Mouse (Mus musculus) CD4-positive, CD25-positive, alpha-beta regulatory T cell, adult 2 months (primary cell): ENCODE measurements at regions not wholly inside any gene's neighbourhood (a gene's known extent, or its start where the extent isn't known, plus 50 kb on each side); places are given as distances from the start of the nearest gene placed in this dataset.
A peak's percentile ranks its signal among the peaks of the same experiment; 100 is the strongest.

ENCODE experiments used
- DNase-seq: peaks from one replicate; pipeline ENCODE4 v3.0.0-alpha.2; 2012; ENCODE audit warnings: low read depth, low spot score

DNA sequence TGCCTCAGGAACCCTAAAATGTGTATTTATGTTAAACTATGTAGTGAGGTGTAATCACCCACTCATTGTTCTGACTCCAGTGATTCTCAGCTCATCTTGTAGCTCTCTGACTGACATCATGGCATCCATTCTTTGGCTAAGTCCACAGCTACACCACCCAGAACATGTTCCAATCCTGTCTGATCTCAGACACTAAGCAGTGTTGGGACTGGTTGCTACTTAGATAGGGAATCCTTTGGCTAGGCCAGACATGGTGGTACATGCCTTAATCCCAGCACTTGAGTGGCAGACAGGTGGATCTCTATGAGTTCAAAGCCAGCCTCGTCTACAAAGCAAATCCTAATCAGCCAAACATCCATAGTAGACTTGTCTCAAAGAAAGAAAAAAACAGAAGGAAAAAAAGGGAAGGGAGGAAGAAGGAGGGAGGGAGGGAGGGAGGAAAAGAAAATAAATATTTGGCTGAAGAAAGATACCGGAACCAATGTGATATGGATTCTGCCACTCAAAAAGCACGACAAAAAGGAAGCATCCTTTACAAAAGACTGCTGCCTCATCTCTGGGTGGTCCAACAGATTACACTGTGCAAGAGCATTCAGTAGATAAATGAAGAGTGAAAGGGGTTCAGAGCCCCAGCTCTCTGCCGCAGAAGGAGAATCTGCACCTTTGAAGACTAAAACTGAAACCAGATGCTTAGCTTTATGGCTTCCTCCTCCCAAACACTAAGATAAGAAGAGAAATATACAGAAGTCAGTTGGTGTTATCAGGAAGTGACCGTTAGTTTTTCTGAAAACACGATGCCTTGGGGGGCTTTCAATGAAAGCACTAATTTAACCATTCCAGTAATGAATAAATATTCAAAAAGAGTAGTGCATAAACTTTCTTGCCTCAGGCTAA lies 51.5 kb upstream of the Med13 start:
- peak; percentile 28 for DNase-seq

DNA sequence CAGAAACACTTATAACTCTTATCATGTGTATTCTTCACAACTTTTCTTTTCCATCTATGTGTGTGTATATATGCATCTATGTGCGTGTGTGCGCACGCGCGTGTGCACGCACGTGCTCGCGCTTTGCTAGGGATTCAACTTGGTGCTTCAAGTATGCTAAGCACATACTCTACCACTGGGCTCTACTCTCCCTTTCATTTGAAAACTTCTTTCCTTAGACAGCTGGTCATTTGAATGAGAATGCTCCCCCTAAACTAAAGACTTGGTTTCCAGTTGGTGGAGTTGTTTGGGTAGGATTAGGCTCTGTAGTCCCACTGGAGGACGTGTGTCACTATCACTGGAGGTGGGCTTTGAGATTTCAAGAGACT lies 52.2 kb upstream of the Med13 start:
- DNase-seq: no peak

DNA sequence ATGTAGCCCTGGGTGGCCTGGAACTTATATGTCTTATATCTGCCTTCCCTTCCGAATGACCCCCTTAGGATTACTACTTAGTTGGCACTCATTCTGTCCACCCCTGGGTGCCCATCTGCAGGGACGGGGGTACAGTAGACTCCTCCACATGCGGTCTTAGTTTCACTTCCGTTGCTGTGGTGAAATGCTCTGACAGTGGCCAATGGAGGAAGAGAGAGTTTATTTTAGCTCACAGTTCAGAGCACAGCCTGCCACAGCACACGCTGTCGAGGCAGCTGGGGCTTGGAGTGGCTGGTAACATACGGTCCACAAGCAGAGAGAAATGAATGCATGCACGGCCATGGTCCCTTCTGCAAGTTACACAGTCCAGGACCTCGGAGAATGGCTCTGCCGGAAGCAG lies 53.1 kb upstream of the Med13 start:
- no peak for DNase-seq

DNA sequence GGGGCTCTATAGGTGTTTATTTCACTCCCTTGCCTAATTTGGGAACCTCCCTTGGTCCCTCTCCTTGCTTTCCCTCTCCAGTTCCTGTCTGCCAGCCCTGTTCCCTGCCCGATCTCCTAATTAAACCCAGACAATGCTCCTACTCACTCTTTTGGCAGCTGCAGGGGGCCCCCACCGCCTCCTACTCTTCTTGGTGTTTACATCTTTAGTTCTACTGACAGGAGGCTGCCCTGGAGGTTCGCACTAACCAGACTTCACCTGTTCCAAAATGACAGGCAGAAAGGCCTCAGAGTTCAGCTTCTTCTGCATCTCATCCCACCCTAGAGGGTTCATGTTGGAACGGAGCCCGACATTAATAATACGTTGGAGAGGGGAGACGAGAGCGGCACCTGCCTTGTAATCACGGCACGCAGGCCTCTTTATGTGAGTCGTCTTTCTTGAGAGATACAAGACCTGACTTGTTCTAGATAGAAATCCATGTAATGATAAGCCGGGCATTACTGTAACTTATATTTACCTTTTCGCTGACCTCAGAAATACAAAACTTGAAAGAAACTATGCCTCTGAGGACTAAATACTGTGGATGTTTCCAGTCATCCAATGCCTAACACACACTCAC lies 55.5 kb upstream of the Med13 start:
- DNase-seq: no peak

DNA sequence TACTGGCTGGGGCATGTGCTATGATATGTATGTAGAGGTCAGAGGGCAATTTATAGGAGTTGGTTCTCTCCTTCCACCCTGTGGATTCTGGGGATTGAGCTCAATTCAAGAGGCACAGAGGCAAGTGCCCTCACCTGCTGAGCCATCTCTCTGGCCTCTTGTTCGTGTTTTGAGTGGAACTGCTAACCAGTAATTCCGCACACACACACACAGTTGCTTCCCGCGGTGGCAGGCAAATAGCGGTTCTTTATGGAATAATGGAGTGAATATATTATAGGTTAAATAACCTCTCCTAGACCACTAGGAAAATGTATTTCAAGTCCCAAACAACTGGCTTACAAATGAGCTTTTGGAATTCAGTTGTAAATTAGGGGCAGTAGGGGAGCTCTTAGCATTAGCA lies 59.1 kb upstream of the Med13 start:
- DNase-seq: no peak

DNA sequence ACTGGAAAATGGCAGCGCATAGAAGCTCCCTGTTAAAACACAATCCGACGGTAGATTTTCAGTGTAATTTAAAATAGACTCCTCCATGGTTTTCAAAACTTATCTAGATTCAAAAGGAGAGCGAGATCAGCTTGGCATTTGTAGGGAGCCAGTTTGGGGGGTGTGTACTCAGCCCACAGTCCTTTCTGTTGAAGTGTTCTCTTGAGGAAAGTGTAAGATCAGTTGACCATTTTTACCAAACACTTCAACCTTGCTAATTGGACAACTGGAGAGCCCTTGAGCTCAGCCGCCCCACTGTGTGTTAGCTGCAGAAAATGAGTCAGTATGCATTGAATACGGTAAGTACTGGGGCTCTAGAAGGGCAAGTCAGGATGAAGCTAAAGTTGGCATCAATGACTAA lies 59.8 kb upstream of the Med13 start:
- no peak for DNase-seq

DNA sequence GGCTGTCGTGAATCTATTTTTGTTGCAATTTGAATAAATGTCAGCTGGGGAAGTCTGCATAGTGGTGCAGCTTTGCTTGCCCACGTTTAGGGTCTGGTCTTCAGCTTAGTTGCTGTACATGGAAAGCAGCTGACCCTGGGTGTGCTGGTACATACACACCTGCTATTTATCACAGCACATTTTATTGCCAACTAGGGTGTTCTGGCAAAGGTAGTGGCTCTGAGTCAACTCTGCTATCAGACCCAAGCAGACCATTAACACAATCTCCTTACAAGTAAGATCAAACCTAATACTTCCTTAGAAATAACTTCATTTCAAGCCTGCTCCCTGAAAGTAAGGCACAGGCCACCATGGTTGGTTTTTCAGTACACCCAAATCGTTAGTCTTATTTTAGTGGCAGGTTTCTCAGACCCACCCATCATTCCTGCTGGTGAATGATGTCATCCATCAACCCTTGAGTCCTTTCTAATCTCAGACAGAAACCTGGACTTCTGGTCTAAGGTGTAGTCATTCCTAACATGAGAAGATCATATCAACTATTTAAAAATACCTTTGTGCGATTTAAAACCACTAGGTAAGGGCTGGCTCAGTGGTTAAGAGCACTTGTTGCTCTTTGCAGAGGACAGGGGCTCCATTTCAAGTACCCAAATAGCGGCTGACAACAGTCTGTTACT lies 62.5 kb upstream of the Med13 start:
- DNase-seq: no peak

DNA sequence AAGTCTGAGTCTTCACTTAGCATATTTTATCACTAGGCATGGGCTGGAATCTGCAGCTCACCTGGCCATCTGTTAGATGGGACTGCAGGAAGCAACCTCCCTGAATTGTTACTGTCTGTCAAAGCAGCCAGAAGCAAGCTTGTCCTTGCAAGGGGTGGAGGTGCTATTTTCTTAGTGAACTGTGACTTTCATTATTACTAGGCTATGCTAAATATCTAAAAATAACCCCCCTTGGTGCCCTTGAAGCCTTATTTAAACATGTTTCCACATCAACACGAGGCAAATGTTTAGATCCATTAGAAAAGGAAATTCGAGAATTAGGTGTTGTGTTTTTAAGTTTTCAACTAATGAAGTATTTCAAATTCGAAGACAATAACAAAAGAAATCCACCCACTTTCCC lies 55.5 kb upstream of the Rnft1 start:
- no peak for DNase-seq

DNA sequence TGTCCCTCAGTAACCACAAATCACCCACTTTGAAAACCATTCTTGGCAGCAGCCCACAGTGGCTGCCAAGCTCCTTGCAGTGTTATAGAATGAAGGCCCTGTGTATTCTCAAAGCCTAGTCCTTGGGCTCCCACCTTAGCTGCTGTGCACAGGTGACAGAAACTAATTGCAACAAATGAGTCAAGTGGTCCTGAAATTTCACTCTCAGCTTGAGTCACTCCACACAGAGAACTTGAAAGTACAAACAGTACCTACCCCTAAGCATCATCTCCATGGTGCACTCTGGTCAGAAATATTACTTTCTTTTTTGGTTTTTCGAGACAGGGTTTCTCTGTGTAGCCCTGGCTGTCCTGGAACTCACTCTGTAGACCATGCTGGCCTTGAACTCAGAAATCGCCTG lies 54.2 kb upstream of the Rnft1 start:
- DNase-seq: no peak

DNA sequence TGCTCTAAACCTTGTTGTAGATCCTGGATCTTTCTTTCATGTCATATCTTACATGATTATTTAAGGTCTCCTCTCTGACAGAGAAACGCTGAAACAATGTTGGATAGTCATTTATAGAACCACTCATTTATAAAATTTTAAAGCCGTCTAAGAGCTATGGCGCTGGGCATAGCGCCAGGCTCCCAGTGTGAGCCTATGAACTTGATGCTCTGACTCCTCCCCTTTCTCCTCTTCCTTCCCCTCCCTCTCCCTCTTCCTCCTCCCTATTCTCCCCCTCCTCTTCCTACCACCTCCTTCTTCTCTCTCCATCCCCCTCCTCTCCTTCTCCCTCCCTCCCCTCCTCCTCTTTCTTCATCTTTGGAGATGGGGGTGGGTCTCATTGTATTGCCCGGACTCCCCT lies 52.9 kb upstream of the Rnft1 start:
- DNase-seq: no peak

DNA sequence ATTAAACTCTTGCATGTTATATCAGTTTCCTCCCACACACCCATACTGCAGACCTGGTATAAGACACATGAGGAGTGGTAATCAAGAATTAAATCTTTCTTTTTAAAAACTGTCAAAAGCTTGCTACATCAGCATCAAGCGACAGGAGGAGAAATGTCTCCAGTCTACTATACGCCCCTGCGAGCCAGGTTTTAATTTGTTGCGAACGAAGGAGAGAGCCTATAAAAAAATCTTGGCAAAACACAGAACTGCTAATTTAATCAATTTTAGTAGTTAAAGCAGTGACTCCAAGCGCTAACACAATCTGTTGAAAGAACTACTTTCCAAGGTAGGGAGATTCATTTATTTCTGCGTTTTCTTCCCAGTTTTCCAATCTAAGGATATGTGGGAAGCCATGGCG lies 50.4 kb upstream of the Rnft1 start:
- DNase-seq: no peak
